Mouse (Mus musculus) cerebellum, adult 2 months (tissue): ENCODE measurements at regions not wholly inside any gene's neighbourhood (a gene's known extent, or its start where the extent isn't known, plus 50 kb on each side); places are given as distances from the start of the nearest gene placed in this dataset.

Experiments used
- CTCF ChIP-seq: fragments of 200-500 bp; IDR thresholded peaks from 2 replicates; pipeline ENCODE4 v1.5.1; 2011; ENCODE audit warnings: low read depth, mild to moderate bottlenecking, control low read depth, low read length, moderate library complexity, borderline replicate concordance; ENCODE audit not compliant: insufficient read depth
- POLR2A ChIP-seq: fragments of 200-500 bp; IDR thresholded peaks from 2 replicates; pipeline ENCODE4 v1.6.1; 2011; ENCODE audit warnings: low read length, control low read depth, borderline replicate concordance; ENCODE audit not compliant: insufficient read depth

GRCm38 (mm10) chr2:50853538-50854244 is 295.2 kb downstream of the Rnd3 start:
- no peak for TF ChIP-seq CTCF
- TF ChIP-seq POLR2A: no peak
